Comparison of ENCODE assay signal across 8 mouse cellular contexts in genomic region chr9:121757835-121758814, GRCm38 (mm10). TPM values are rescaled to one million over a fixed set of nuclear protein-coding genes. Genes with fewer than 3 reads are reported as not detected.
DNase-seq lines count a peak whose midpoint lies in the region; ATAC-seq and TF ChIP-seq lines count a peak whose summit lies in the region.

No protein-coding gene starts in this region.

- no peak for TF ChIP-seq CTCF in liver, adult 2 months (IDR thresholded peaks at IDR 0.05; ENCODE audit: low read depth, low read length)

- no peak overlapping the region for H3K4me3 ChIP-seq in liver, adult 2 months (ENCODE audit: insufficient read depth, low read depth, low read length)
- peak overlapping the region; percentile 82 for H3K4me3 ChIP-seq in embryonic facial prominence, embryonic 10.5 days
- H3K4me3 ChIP-seq in heart, embryonic 14.5 days (ENCODE audit: control insufficient read depth in 1 of 2, insufficient read depth in 1 of 2, low read depth in 1 of 2, low read length in 2 of 2): peak overlapping the region; percentile 83 to 86; a peak in 3 of 4 replicates
- H3K4me3 ChIP-seq in liver, embryonic 16.5 days (ENCODE audit: low read depth, low read length): no peak overlapping the region

- DNase-seq in liver, adult 2 months (ENCODE audit: extremely low read depth, low read depth, low spot score): peak; percentile 22
- DNase-seq in liver: no peak
- DNase-seq in embryonic facial prominence, embryonic 10.5 days (ENCODE audit: low spot score): peak; percentile 72
- no peak for DNase-seq in urinary bladder, postnatal 14 days (ENCODE audit: low spot score)
- DNase-seq in layer of hippocampus, adult 9-11 months: no peak
- no peak for DNase-seq in left cerebral cortex, adult 11 months (ENCODE audit: low spot score)

- no peak overlapping the region for H3K27ac ChIP-seq in liver, adult 2 months (replicated peaks; ENCODE audit: insufficient read depth, low read depth, low read length)
- peak overlapping the region; percentile 35; the same call in 1 of the 2 replicates for H3K27ac ChIP-seq in embryonic facial prominence, embryonic 10.5 days (replicated peaks)
- H3K27ac ChIP-seq in heart, embryonic 14.5 days (replicated peaks in 1 of 2; ENCODE audit: control insufficient read depth in 1 of 2, insufficient read depth in 1 of 2, low read depth in 2 of 2, low read length in 2 of 2): peak overlapping the region in 1 of 2 experiments; percentile 97; a peak in 2 of 4 replicates
- no peak overlapping the region for H3K27ac ChIP-seq in liver, embryonic 16.5 days (ENCODE audit: low read length)

- H3K4me1 ChIP-seq in liver, adult 2 months (ENCODE audit: control insufficient read depth, insufficient read depth, low read length): peaks cover 12% of the 10 kb centered on the region
- peaks cover 55% of the 10 kb centered on the region for H3K4me1 ChIP-seq in embryonic facial prominence, embryonic 10.5 days
- peaks cover 15 to 30% of the 10 kb centered on the region in 2 experiments for H3K4me1 ChIP-seq in heart, embryonic 14.5 days (ENCODE audit: control insufficient read depth in 2 of 2, insufficient read depth in 2 of 2, low read length in 2 of 2)
- peaks cover 7% of the 10 kb centered on the region for H3K4me1 ChIP-seq in liver, embryonic 16.5 days (ENCODE audit: control insufficient read depth, low read depth, low read length)

- H3K79me2 ChIP-seq in liver, adult 2 months (ENCODE audit: control insufficient read depth, insufficient read depth, low read length): no peaks in the 10 kb centered on the region

- TF ChIP-seq POLR2A in liver, adult 2 months (IDR thresholded peaks at IDR 0.05; ENCODE audit: extremely low read depth, insufficient read depth, low read length): no peak

- H3K4me2 ChIP-seq in heart, embryonic 14.5 days (ENCODE audit: low read length): peak overlapping the region; percentile 78
- H3K4me2 ChIP-seq in liver, embryonic 16.5 days (ENCODE audit: low read depth, low read length): peak overlapping the region; percentile 68; the same call in 1 of the 2 replicates

- H3K36me3 ChIP-seq in liver, adult 2 months (ENCODE audit: control insufficient read depth, insufficient read depth, low read length): peaks cover 32% of the 10 kb centered on the region
- H3K36me3 ChIP-seq in embryonic facial prominence, embryonic 10.5 days (replicated peaks): peaks cover 56% of the 10 kb centered on the region
- peaks cover 48% of the 10 kb centered on the region for H3K36me3 ChIP-seq in heart, embryonic 14.5 days (ENCODE audit: control insufficient read depth, insufficient read depth, low read length)
- peaks cover 19% of the 10 kb centered on the region for H3K36me3 ChIP-seq in liver, embryonic 16.5 days (ENCODE audit: control insufficient read depth, insufficient read depth)

- 47% methylated on average over 10 of the region's 10 CpGs for WGBS in liver, adult 2 months
- 42% methylated on average over 10 of the region's 10 CpGs for WGBS in embryonic facial prominence, embryonic 10.5 days
- WGBS in heart, embryonic 14.5 days: 55% methylated on average over 10 of the region's 10 CpGs
- WGBS in liver, embryonic 16.5 days (ENCODE audit: insufficient replicate concordance): 49% methylated on average over 10 of the region's 10 CpGs

- no peaks in the 10 kb centered on the region for H3K9me3 ChIP-seq in embryonic facial prominence, embryonic 10.5 days
- H3K9me3 ChIP-seq in heart, embryonic 14.5 days (ENCODE audit: control insufficient read depth, low read length): no peaks in the 10 kb centered on the region
- H3K9me3 ChIP-seq in liver, embryonic 16.5 days (replicated peaks; ENCODE audit: control insufficient read depth, low read length): no peaks in the 10 kb centered on the region

- no peak for ATAC-seq in heart, embryonic 14.5 days (ENCODE audit: insufficient number of reproducible peaks, insufficient read depth, low FRiP score, low read depth)
- no peak for ATAC-seq in liver, embryonic 16.5 days (ENCODE audit: low read depth)

- H3K9ac ChIP-seq in liver, adult 2 months (ENCODE audit: low read depth, low read length): no peak overlapping the region
- H3K9ac ChIP-seq in heart, embryonic 14.5 days (ENCODE audit: low read length): peak overlapping the region; percentile 97
- H3K9ac ChIP-seq in liver, embryonic 16.5 days (ENCODE audit: low read depth, low read length): no peak overlapping the region

- no peaks in the 10 kb centered on the region for H3K27me3 ChIP-seq in liver, adult 2 months (ENCODE audit: control insufficient read depth, insufficient read depth, low read length)
- H3K27me3 ChIP-seq in embryonic facial prominence, embryonic 10.5 days (replicated peaks; ENCODE audit: low read depth, poor library complexity, severe bottlenecking): no peaks in the 10 kb centered on the region
- H3K27me3 ChIP-seq in heart, embryonic 14.5 days (ENCODE audit: control insufficient read depth, insufficient read depth, low read length): no peaks in the 10 kb centered on the region
- H3K27me3 ChIP-seq in liver, embryonic 16.5 days (ENCODE audit: control insufficient read depth, insufficient read depth, low read depth, low read length): peaks cover 35% of the 10 kb centered on the region

RNA-seq across cellular contexts. Expression of gene Zfp651, which starts 1.0 kb away (rescaled TPM):
- total RNA-seq in liver, adult 2 months (2014; rRNA removed): 0.27 and 0.37 TPM in 2 replicates
- 0.62 and 1.2 TPM in 2 replicates for polyA plus RNA-seq in liver, adult 2 months (2012; rRNA removed)
- polyA plus RNA-seq in embryonic facial prominence, embryonic 10.5 days (2016; fragmentation: Nextera tagmentation; extraction: Ambion mirVana): 5.3 and 6.4 TPM in 2 replicates
- 14.0 and 16.5 TPM in 2 replicates for polyA plus RNA-seq in heart, embryonic 14.5 days (2014; fragmentation: Nextera tagmentation; extraction: Ambion mirVana)
- 0.50 and 0.89 TPM in 2 replicates for polyA plus RNA-seq in liver, embryonic 16.5 days (2015; fragmentation: Nextera tagmentation; extraction: Ambion mirVana)

RNA-seq across cellular contexts. Expression of gene Klhl40, which starts 19.3 kb away (rescaled TPM):
- total RNA-seq in liver, adult 2 months (2014; rRNA removed): 0.18 TPM in 1 of 2 replicates, not detected in the other
- not detected in 2 replicates for polyA plus RNA-seq in liver, adult 2 months (2012; rRNA removed)
- 0.17 and 0.26 TPM in 2 replicates for polyA plus RNA-seq in embryonic facial prominence, embryonic 10.5 days (2016; fragmentation: Nextera tagmentation; extraction: Ambion mirVana)
- 3.6 and 3.8 TPM in 2 replicates for polyA plus RNA-seq in heart, embryonic 14.5 days (2014; fragmentation: Nextera tagmentation; extraction: Ambion mirVana)
- polyA plus RNA-seq in liver, embryonic 16.5 days (2015; fragmentation: Nextera tagmentation; extraction: Ambion mirVana): 0.53 and 1.5 TPM in 2 replicates

RNA-seq across cellular contexts. Expression of gene Hhatl, which starts 34.2 kb away (rescaled TPM):
- total RNA-seq in liver, adult 2 months (2014; rRNA removed): 0.07 TPM in 1 of 2 replicates, not detected in the other
- polyA plus RNA-seq in liver, adult 2 months (2012; rRNA removed): not detected in 2 replicates
- polyA plus RNA-seq in embryonic facial prominence, embryonic 10.5 days (2016; fragmentation: Nextera tagmentation; extraction: Ambion mirVana): not detected in 2 replicates
- polyA plus RNA-seq in heart, embryonic 14.5 days (2014; fragmentation: Nextera tagmentation; extraction: Ambion mirVana): 17.8 and 18.6 TPM in 2 replicates
- 0.07 and 0.31 TPM in 2 replicates for polyA plus RNA-seq in liver, embryonic 16.5 days (2015; fragmentation: Nextera tagmentation; extraction: Ambion mirVana)

RNA-seq across cellular contexts. Expression of gene Nktr, which starts 39.2 kb away (rescaled TPM):
- 36.7 and 38.4 TPM in 2 replicates for total RNA-seq in liver, adult 2 months (2014; rRNA removed)
- polyA plus RNA-seq in liver, adult 2 months (2012; rRNA removed): 13.0 and 27.2 TPM in 2 replicates
- polyA plus RNA-seq in embryonic facial prominence, embryonic 10.5 days (2016; fragmentation: Nextera tagmentation; extraction: Ambion mirVana): 61.2 and 62.9 TPM in 2 replicates
- 48.7 and 50.4 TPM in 2 replicates for polyA plus RNA-seq in heart, embryonic 14.5 days (2014; fragmentation: Nextera tagmentation; extraction: Ambion mirVana)
- polyA plus RNA-seq in liver, embryonic 16.5 days (2015; fragmentation: Nextera tagmentation; extraction: Ambion mirVana): 24.9 and 25.2 TPM in 2 replicates

RNA-seq across cellular contexts. Expression of gene Ss18l2, which starts 48.0 kb away (rescaled TPM):
- total RNA-seq in liver, adult 2 months (2014; rRNA removed): 82.4 and 83.3 TPM in 2 replicates
- polyA plus RNA-seq in liver, adult 2 months (2012; rRNA removed): 35.2 and 56.8 TPM in 2 replicates
- polyA plus RNA-seq in embryonic facial prominence, embryonic 10.5 days (2016; fragmentation: Nextera tagmentation; extraction: Ambion mirVana): 91.0 and 92.4 TPM in 2 replicates
- polyA plus RNA-seq in heart, embryonic 14.5 days (2014; fragmentation: Nextera tagmentation; extraction: Ambion mirVana): 227 and 237 TPM in 2 replicates
- 54.9 and 55.5 TPM in 2 replicates for polyA plus RNA-seq in liver, embryonic 16.5 days (2015; fragmentation: Nextera tagmentation; extraction: Ambion mirVana)

Comparison
In these comparisons a context has a peak if more than half of its experiments do, and no peak if none do; other contexts are left out.
1. DNase-seq: peak in liver, adult 2 months (single experiment) and embryonic facial prominence, embryonic 10.5 days (single experiment); none in liver (single experiment), urinary bladder, postnatal 14 days (single experiment), layer of hippocampus, adult 9-11 months (single experiment) and left cerebral cortex, adult 11 months (single experiment).
2. H3K4me3 ChIP-seq: peak in embryonic facial prominence, embryonic 10.5 days (single experiment) and heart, embryonic 14.5 days (2 of 2); none in liver, adult 2 months (single experiment) and liver, embryonic 16.5 days (single experiment).
3. RNA of gene Hhatl, which starts 34.2 kb away (polyA plus RNA-seq): 17.8 to 18.6 TPM in heart, embryonic 14.5 days; 0.07 to 0.31 TPM in liver, embryonic 16.5 days, not detected in liver, adult 2 months and not detected in embryonic facial prominence, embryonic 10.5 days; every median in the first group is over 10 times any median in the second.